Mouse (Mus musculus) intestine, embryonic 14.5 days (tissue): ENCODE data around the gene Kifap3. TPM values are rescaled to one million over a fixed set of nuclear protein-coding genes. Genes with fewer than 3 reads are reported as not detected.

ENCODE experiments used
- polyA plus RNA-seq: library from polyadenylated mRNA; unstranded; fragments of >200 nt; fragmentation: Nextera tagmentation; extraction: Ambion mirVana; gene quantifications from 2 replicates; pipeline ENCODE4 v1.2.1, GENCODE M21; 2014

Kifap3 gene
- polyA plus RNA-seq, 1 experiment from 2014 or later = 32.4 TPM

Other genes starting within 250 kb of the Kifap3 start
- gene Mettl11b, start 54.4 kb upstream of the Kifap3 start, polyA plus RNA-seq = not detected in 2 replicates
- gene Scyl3, start 149.5 kb downstream of the Kifap3 start, polyA plus RNA-seq = 15.7 and 18.5 TPM in 2 replicates
- gene BC055324, start 215.2 kb downstream of the Kifap3 start, polyA plus RNA-seq = 20.7 and 22.6 TPM in 2 replicates
- 7.5 and 8.7 TPM in 2 replicates for gene Mettl18, start 215.3 kb downstream of the Kifap3 start, polyA plus RNA-seq